In the genomic region with DNA sequence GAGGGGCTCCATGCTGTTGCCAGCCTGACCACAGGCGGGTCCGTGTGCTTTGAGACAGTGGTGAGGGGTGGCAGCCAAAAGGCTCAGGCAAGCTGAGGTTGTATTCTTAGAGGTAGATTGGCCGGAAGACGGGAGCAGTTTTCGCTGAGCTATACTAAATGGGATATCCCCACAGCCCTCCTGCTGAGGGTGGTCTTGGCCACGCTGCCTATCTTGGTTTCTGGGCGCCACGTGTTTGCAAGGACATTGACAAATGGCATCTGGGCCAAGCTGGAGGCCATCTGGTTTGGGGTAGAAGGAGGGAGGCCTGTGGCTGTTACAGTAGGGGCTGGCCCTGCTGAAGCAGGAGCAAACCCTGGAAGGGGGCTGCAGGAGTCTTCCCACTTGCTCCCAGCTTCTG, we compare ENCODE assay signal across 15 mouse cellular contexts. TPM values are rescaled to one million over a fixed set of nuclear protein-coding genes. Genes with fewer than 3 reads are reported as not detected.
DNase-seq lines count a peak whose midpoint lies in the region; ATAC-seq lines count a peak whose summit lies in the region.
"Had no signal": no experiment of that assay in that cellular context is flagged by ENCODE, and none has a peak within 500 bp of the region (broad histone marks: within the 10 kb centered on the region; RNA-seq: fewer than 3 reads in every experiment).

No protein-coding gene starts in this region.

- DNase-seq in hindbrain, embryonic 10.5 days (ENCODE audit: low spot score) = no peak
- DNase-seq in embryo, embryonic 9.5 days (ENCODE audit: extremely low spot score) = peak; percentile 34
- DNase-seq in forelimb bud, embryonic 11.5 days (ENCODE audit: low read depth, low spot score) = peak; percentile 42
- DNase-seq in skeletal muscle tissue, adult 2 months (ENCODE audit: low read depth, low spot score) = peak; percentile 85
- no peak for DNase-seq in layer of hippocampus, postnatal 36 days
- DNase-seq in layer of hippocampus, adult 9-10 months (ENCODE audit: low spot score) = no peak
- DNase-seq: cerebellum, adult 8-10 months; kidney, postnatal 14 days; thymus, postnatal 25 days had no signal

- H3K36me3 ChIP-seq in hindbrain, embryonic 10.5 days = peaks cover 12% of the 10 kb centered on the region; the same call in 1 of the 2 replicates
- no peaks in the 10 kb centered on the region for H3K36me3 ChIP-seq in hindbrain, embryonic 16.5 days (ENCODE audit: control insufficient read depth, insufficient read depth, low read length)

- 83% methylated on average over 8 of the region's 8 CpGs for WGBS in hindbrain, embryonic 10.5 days
- WGBS in hindbrain, embryonic 16.5 days = 74% methylated on average over 8 of the region's 8 CpGs

- no peak overlapping the region for H3K4me3 ChIP-seq in hindbrain, embryonic 10.5 days
- no peak overlapping the region for H3K4me3 ChIP-seq in hindbrain, embryonic 16.5 days (ENCODE audit: low read length)

- peaks cover 17% of the 10 kb centered on the region for H3K4me1 ChIP-seq in hindbrain, embryonic 10.5 days (replicated peaks)
- no peaks in the 10 kb centered on the region for H3K4me1 ChIP-seq in hindbrain, embryonic 16.5 days (ENCODE audit: control insufficient read depth, insufficient read depth, low read depth, low read length)

- no peaks in the 10 kb centered on the region for H3K9me3 ChIP-seq in hindbrain, embryonic 10.5 days
- no peaks in the 10 kb centered on the region for H3K9me3 ChIP-seq in hindbrain, embryonic 16.5 days (ENCODE audit: control insufficient read depth, low read length)

- no peak for ATAC-seq in hindbrain, embryonic 16.5 days
- ATAC-seq: midbrain, embryonic 16.5 days had no signal

- H3K9ac ChIP-seq in hindbrain, embryonic 16.5 days (ENCODE audit: low read depth, low read length) = no peak overlapping the region
- H3K9ac ChIP-seq: hindbrain, embryonic 14.5 days; liver, embryonic 14.5 days had no signal

- H3K27ac ChIP-seq in hindbrain, embryonic 10.5 days = 0 out of 2 replicates have a peak overlapping the region, but pooled peaks have one; percentile 35
- H3K27ac ChIP-seq in hindbrain, embryonic 16.5 days (ENCODE audit: low read depth, low read length) = no peak overlapping the region
- H3K27ac ChIP-seq: hindbrain, embryonic 14.5 days; liver, embryonic 14.5 days had no signal

- H3K4me2 ChIP-seq in hindbrain, embryonic 16.5 days (ENCODE audit: low read length) = no peak overlapping the region
- H3K4me2 ChIP-seq: hindbrain, embryonic 14.5 days had no signal

- no peaks in the 10 kb centered on the region for H3K27me3 ChIP-seq in hindbrain, embryonic 10.5 days (ENCODE audit: insufficient read depth, poor library complexity, severe bottlenecking)
- H3K27me3 ChIP-seq in hindbrain, embryonic 16.5 days (replicated peaks; ENCODE audit: control insufficient read depth, insufficient read depth, low read length) = no peaks in the 10 kb centered on the region

RNA-seq across cellular contexts. Expression of a gene that starts 5.1 kb away (rescaled TPM):
- 1.1 and 3.0 TPM in 2 replicates for polyA plus RNA-seq in hindbrain, embryonic 10.5 days (2016; fragmentation: Nextera tagmentation; extraction: Ambion mirVana)
- polyA plus RNA-seq in hindbrain, embryonic 16.5 days (2015; fragmentation: Nextera tagmentation; extraction: Ambion mirVana) = 3.1 and 25.7 TPM in 2 replicates
- total RNA-seq in layer of hippocampus, postnatal 36 days (2021) = not detected

RNA-seq across cellular contexts. Expression of a gene that starts 32.9 kb away (rescaled TPM):
- polyA plus RNA-seq in hindbrain, embryonic 10.5 days (2016; fragmentation: Nextera tagmentation; extraction: Ambion mirVana) = 17.9 and 19.4 TPM in 2 replicates
- polyA plus RNA-seq in hindbrain, embryonic 16.5 days (2015; fragmentation: Nextera tagmentation; extraction: Ambion mirVana) = 5.5 and 6.0 TPM in 2 replicates
- 1 to 10 TPM; 1.2 to 3.4 TPM for total RNA-seq in layer of hippocampus, postnatal 36 days (2021)

RNA-seq across cellular contexts. Expression of a gene that starts 39.0 kb away (rescaled TPM):
- 17.7 and 19.7 TPM in 2 replicates for polyA plus RNA-seq in hindbrain, embryonic 10.5 days (2016; fragmentation: Nextera tagmentation; extraction: Ambion mirVana)
- 22.3 and 26.2 TPM in 2 replicates for polyA plus RNA-seq in hindbrain, embryonic 16.5 days (2015; fragmentation: Nextera tagmentation; extraction: Ambion mirVana)
- 10 to 100 TPM in 1 of 2 experiments, 1 to 10 TPM in 1; 4.8 to 13.8 TPM for total RNA-seq in layer of hippocampus, postnatal 36 days (2021)

RNA-seq across cellular contexts. Expression of a gene that starts 51.9 kb away (rescaled TPM):
- polyA plus RNA-seq in hindbrain, embryonic 10.5 days (2016; fragmentation: Nextera tagmentation; extraction: Ambion mirVana) = 1.2 and 1.3 TPM in 2 replicates
- 2.0 and 22.5 TPM in 2 replicates for polyA plus RNA-seq in hindbrain, embryonic 16.5 days (2015; fragmentation: Nextera tagmentation; extraction: Ambion mirVana)
- not detected for total RNA-seq in layer of hippocampus, postnatal 36 days (2021)

RNA-seq across cellular contexts. Expression of a gene that starts 58.9 kb away (rescaled TPM):
- polyA plus RNA-seq in hindbrain, embryonic 10.5 days (2016; fragmentation: Nextera tagmentation; extraction: Ambion mirVana) = not detected in 2 replicates
- not detected in 2 replicates for polyA plus RNA-seq in hindbrain, embryonic 16.5 days (2015; fragmentation: Nextera tagmentation; extraction: Ambion mirVana)
- total RNA-seq in layer of hippocampus, postnatal 36 days (2021) = not detected
- polyA plus RNA-seq: frontal cortex, adult 2 months; heart, embryonic 14.5 days; hindbrain, embryonic 14.5 days; midbrain, embryonic 16.5 days had no signal

Comparison
In these comparisons a context has a peak if more than half of its experiments do, and no peak if none do; other contexts are left out.
1. DNase-seq: peak in embryo, embryonic 9.5 days (single experiment), forelimb bud, embryonic 11.5 days (single experiment) and skeletal muscle tissue, adult 2 months (single experiment); none in hindbrain, embryonic 10.5 days (single experiment), layer of hippocampus, postnatal 36 days (0 of 2) and layer of hippocampus, adult 9-10 months (single experiment).